Mouse (Mus musculus): ENCODE data around the gene Myt1. TPM values are rescaled to one million over a fixed set of nuclear protein-coding genes. Genes with fewer than 3 reads are reported as not detected.

Myt1 gene
- not detected for total RNA-seq (2021)
- long read RNA-seq, experiment 1, result 0 reads
- long read RNA-seq, experiment 2, result 0 reads

DNA sequence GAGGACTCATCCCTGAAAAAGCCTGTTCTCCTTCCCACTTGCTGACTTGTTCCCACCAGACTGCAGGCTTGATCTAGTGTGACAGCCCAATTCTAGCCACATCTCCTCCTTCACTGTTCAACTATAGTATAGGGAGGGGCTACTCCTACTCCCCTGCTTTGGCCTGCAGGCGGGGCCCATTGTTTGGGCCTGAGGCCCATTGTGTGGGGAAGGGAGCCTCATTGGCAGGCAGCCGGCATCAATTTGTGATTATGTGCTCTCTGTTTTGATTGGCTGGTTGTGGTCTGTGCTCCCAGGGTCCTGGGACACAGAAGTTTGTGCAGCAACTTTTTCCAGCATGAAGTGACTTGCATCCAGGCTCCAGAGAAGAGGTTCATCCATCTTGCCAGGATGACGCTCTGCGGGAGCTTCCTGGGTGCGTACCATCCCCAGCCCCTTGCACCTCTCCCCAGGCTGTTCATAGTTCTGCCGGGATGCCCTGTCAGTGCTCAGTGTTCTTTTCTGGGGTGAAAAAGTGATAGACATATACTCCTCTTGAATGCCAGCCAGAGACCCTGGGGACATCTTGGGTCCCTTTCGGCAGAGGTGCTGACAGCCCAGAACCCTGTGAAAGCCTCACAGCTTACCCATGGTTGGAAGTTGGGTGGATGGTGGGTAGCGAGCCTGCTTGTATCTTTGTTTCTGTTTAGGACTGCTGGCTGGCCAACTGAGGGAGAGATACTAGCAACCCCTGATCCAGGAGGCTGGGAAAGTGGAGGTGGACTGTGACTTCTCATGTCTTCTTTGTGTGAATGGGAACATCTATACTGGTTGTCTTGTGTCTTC, at the start of gene Myt1:
Gene Myt1, plus strand, starts transcription at position 327 of the 825 bp plus-strand sequence.
- intact Hi-C loops (cut with DNase I), result no loop called here

GRCm38 (mm10) chr2:181713749-181714148, 49.4 kb upstream of the Myt1 start:
- DNase-seq, result no peak
- intact Hi-C loops (cut with DNase I), result no loop called here

More for the DNA sequence above, at the start of gene Myt1:
- no peak for DNase-seq

DNA sequence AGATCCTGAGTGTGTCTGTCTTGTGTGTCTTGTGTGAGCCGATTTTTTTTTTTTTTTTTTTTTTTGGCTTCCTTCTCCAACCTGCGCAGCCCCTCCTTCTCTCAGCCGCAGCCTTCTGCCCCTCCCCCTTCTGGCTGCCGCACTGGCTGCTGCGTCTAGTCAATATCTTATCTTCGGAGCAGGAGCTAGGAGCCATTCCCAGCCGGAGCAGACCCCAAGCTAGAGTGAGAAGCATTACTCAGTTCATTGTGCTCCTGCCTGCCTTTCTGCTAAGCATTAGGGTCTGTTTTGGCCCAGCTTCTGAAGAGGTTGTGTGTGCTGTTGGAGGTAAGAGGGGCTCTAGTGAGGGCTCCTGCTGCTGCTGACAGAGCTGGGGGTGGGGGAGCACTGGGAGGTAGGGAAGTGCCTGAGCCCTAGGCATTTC, 48.2 kb upstream of the Myt1 start, which contains the start of gene Oprl1:
Gene Oprl1, plus strand, starts transcription at position 114 of the 424 bp plus-strand sequence.
- DNase-seq, result peak in 1 of 2 experiments; percentile 15
- intact Hi-C loops (cut with DNase I), result no loop called here

GRCm38 (mm10) chr2:181715382-181715781, 47.8 kb upstream of the Myt1 start:
- intact Hi-C loops (cut with DNase I), result no loop called here
- no peak for DNase-seq

DNA sequence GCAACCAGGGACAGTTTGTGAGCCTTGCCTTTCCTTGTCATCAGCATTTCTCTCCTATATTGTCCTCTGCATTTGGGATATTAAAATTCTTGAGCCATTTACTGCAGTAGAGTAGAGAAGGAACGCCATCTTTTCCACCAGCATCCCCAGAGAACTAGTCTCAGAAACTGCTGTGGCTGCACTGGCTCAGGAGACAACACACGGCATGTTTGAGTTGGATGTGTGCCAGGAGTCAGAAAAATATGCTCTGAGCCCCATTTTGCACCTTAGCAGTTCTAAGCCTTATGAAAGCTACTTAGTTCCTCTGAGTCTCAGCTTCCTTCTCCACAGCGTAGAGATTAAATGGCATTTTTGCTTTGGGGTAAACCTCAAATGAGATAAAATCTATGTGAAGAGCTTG, 46.1 kb upstream of the Myt1 start:
- DNase-seq, result no peak
- intact Hi-C loops (cut with DNase I), result no loop called here

GRCm38 (mm10) chr2:181720061-181720460, 43.1 kb upstream of the Myt1 start:
- DNase-seq, result no peak
- intact Hi-C loops (cut with DNase I), result no loop called here

- intact Hi-C loops (cut with DNase I), result no loop called here
Observed at GRCm38 (mm10) chr2:181721200-181721599, 41.9 kb upstream of the Myt1 start.

GRCm38 (mm10) chr2:181722213-181722612, 40.9 kb upstream of the Myt1 start:
- DNase-seq, result peak; percentile 14 to 28
- intact Hi-C loops (cut with DNase I), result no loop called here

More at GRCm38 (mm10) chr2:181721200-181721599, 41.9 kb upstream of the Myt1 start:
- no peak for DNase-seq

DNA sequence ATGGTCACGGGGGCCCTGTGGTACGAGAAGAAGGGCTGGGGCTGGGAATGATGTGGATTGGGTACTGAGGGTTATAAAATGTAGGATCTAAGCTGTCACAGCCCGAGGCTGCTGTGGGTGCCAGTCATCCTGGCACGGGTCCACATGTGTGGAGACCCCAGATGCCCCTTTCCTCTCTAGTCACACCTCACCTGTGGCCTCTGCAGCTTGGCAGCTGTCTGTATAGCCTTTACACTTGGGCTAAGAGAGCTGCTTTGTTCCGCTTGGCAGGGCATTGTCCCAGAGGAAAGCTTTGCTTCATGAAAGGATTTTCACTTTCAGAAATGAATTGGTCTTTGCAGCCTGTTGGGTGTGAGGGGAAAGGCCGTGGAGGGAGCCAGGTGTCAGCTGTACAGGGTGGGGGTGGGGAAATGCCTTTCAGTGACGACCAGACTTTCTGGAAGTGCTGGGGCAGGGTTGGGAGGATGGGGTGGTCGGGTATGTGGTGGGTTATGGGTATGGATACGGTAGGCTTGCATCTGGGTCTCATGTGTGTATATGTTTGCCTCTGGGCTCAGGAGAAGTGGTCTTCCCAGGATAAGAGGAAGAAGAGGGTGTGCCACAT, 35.4 kb upstream of the Myt1 start:
- intact Hi-C loops (cut with DNase I), result no loop called here
- DNase-seq, result no peak

DNA sequence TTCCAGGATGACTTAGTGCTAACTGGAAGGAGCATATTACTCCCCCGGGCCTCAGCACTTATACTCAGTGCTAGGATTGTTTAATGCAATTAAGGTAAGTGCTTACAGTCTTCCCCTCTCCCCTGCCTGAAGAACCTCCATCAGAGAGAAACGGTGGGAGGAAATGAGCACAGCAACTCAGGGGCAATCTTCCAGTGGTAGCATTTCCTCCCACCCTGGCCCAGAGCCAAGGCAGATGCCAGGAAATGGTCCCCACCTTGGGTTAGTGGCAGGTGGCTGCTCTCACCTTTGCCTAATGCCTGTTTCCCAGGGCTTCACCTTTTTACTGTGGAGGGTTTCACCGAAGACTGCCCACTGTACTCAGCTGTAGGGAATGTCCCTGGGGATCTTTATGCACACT, 33.1 kb upstream of the Myt1 start:
- intact Hi-C loops (cut with DNase I), result no loop called here

GRCm38 (mm10) chr2:181752626-181753025, 10.5 kb upstream of the Myt1 start:
- intact Hi-C loops (cut with DNase I), result no loop called here
- no peak for DNase-seq

More for the DNA sequence above, 33.1 kb upstream of the Myt1 start:
- no peak for DNase-seq

DNA sequence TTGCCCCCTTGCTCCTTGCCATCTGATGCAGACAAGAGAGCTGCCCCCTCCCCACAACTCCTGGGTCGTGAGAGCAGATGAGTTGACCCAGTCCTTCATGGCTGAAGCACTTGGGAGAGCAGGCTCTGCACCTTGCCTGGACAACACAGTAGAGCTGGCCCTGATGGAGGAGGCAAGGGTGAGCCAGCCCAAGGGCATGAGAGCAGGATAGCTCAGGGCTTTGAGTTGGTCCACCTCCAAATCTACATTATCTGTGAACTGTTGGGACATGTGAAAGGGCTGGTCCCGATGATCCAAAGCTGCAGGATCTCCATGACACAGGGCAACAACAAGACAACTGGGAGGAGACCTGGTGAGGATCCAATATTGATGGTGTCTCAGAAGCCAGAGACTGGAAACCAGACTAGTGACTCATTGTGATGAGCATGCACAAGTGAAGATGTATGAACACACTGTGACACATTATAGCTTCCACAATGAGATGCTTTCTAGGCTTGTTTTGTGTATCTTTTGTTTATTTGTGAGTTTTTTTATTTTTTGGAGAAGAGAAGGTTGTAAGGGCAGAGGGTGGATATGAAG, 4.9 kb upstream of the Myt1 start:
- DNase-seq, result no peak

GRCm38 (mm10) chr2:181759041-181759440, 4.1 kb upstream of the Myt1 start:
- intact Hi-C loops (cut with DNase I), result no loop called here

More for the DNA sequence above, 4.9 kb upstream of the Myt1 start:
- intact Hi-C loops (cut with DNase I), result no loop called here

GRCm38 (mm10) chr2:181763886-181764527, 875 bp downstream of the Myt1 start:
- intact Hi-C loops (cut with DNase I), result no loop called here
- DNase-seq, result no peak

More at GRCm38 (mm10) chr2:181759041-181759440, 4.1 kb upstream of the Myt1 start:
- DNase-seq, result no peak

DNA sequence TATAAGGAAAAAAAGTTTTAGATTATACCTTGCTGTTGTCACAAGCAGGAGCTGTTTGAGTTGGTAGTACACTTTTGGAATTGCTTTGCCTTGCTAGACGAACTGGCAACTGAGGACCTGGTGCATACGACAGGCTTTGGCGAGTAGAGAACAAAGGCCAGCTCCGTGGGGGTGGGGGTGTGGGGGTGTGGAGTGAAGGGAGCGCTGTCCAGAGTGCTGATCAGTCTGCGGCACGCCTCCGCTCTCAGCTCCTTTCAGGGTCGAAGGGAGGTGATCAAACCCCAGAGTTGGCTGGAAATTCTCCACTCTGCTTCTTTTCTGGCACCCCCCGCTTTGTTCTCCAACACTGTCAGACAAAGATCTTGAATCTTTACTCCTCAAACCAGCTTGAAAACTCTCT, 1.5 kb downstream of the Myt1 start:
- DNase-seq, result peak; percentile 11 to 37
- intact Hi-C loops (cut with DNase I), result no loop called here

DNA sequence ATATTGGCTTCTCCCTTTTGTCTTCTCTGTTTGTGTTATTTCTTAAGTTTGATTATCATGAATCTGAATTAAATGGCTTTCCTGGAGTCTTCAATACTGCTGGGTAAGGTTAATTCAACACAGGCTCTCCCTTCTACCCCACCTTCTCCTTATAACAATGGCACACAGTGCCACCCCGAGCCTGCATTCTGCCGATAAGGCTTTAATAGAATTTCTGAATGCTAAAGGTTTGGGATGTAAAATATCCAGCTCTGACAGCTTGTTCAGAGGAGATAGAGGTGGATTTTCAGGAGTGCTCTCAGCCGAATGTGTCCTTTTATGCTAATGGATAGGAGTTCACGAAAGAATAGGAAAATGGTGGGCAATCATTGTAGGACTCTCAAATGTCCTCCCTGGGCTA, 2.1 kb downstream of the Myt1 start:
- no peak for DNase-seq
- intact Hi-C loops (cut with DNase I), result no loop called here

GRCm38 (mm10) chr2:181766672-181767557, 3.8 kb downstream of the Myt1 start:
- intact Hi-C loops (cut with DNase I), result no loop called here
- DNase-seq, result no peak

DNA sequence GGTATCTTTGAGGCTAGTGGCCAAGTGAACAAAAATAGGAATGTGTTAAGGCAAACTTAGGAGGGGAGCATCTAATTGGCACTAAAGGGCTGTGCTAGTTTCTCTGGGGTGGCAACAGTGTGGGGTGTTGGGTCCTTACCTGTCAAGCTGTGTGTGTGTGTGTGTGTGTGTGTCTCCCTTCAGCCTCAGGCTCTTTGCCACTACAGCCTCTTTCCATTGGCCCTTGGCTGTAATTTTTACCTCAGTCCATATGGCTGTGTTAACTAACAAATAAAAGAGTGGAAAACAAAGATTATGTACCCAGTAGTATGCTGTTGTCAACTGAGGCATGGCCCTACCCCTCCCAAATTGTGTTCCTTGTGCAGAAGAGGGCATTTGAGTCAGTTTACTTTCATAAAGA, 5.3 kb downstream of the Myt1 start:
- no peak for DNase-seq
- intact Hi-C loops (cut with DNase I), result no loop called here

DNA sequence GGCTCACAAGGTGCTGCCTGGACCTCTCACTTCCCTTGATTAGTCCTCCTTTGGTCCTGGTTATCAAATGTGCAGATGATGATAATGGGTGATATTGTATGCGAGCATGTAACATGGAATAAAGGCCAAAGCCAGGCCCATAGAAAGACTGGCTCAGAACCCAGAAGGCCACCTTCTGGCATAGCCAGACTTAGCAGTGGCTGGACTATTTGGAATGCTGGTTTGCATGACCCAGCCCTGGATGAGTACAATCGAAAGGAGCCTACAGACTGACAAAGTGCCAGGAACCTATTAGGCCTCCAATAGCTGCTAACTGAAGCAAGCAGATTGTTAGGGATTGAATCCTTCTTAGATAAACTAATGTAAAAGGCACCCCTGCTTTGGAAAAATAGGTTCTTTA, 6.3 kb downstream of the Myt1 start:
- intact Hi-C loops (cut with DNase I), result no loop called here
- no peak for DNase-seq

DNA sequence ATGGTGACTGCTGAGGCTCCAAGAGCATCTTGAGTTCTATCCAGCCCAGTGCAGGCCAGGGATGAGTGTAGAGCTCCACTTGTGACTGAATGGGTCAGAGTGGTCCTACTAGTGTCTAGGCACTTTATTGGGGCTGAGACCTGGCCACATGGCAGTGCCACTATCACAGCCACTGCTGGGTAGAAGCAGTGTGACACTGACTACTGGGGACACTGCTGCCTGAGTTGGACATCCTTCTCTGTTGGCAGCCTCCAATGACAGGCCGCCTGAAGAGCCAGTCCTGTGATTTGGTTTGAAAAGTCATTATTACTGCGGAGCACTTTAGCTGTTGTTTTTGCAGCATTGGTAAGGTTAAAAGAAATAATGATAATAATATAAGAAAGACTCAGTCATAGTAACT, 10.1 kb downstream of the Myt1 start:
- no peak for DNase-seq
- intact Hi-C loops (cut with DNase I), result no loop called here
